Mouse (Mus musculus) 3T3-L1 (cell line): ENCODE results near the gene Tbce.
"Not testable (repeated sequence)": the region's sequence is repeated elsewhere in the genome, so short reads cannot be mapped to it uniquely, and the experiment has no call there.

Experiments used
- DNase-seq: peaks from one replicate; pipeline ENCODE4 v3.0.0-alpha.2; 2015; ENCODE audit warnings: low read depth, low spot score

Gene Tbce

DNA sequence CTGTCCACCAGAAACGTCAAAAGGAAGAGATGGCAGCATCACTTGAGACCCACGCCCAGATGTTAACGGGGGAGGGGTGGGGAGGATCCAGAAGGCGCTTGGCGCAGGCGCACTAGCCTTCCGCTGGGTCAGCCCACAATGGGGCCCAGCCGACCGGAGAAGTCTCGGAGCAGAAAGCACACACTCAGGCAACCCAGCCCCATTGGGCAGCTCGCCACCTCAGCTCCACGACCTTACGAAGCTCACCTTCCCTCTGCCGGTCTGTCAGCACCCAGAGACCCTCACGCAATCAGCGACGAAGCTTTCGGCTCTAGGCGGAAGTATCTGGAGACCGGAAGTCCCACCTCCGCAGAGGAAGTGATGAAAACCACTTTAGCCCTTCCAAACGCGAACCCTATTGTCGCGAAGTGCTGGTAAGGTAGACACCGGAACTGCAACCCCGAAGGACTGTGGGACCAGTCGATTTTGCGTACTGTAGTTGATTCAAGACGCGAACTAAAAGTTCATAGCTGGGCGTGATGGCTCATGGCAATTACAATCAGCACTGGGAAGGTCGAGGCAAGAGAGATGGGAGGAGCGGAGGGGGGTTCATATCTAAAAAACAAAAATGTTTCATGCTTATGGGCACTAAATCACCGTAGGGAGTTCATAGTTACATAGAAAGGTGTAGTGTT, at the start of gene Tbce:
TSS of gene Tbce (minus strand) at position 347 of the 674 bp plus-strand sequence.
- peak; percentile 92 for DNase-seq

GRCm38 (mm10) chr13:14088669-14089068, 49.2 kb upstream of the Tbce start:
- no peak for DNase-seq

GRCm38 (mm10) chr13:14075326-14075725, 35.9 kb upstream of the Tbce start:
- no peak for DNase-seq

DNA sequence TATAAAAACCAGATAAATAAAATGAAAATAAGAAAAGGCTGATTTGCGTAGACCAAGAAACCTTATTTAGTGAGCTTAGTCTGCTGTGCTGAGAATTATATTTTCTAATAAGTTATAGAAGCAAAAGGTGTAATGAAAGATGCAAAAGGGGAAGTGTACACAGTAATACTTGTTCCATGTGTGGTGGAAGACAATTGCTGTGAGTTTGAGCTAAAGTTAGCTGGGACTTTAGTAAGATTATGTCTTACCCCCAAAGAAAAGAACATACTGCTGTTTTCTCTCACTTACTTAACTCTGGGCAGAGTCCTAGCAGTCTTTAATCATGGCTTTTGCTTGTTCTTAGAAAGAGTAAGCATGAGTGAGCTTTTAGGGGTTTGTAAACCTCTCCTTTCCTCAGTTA, 34.9 kb upstream of the Tbce start:
- no peak for DNase-seq

DNA sequence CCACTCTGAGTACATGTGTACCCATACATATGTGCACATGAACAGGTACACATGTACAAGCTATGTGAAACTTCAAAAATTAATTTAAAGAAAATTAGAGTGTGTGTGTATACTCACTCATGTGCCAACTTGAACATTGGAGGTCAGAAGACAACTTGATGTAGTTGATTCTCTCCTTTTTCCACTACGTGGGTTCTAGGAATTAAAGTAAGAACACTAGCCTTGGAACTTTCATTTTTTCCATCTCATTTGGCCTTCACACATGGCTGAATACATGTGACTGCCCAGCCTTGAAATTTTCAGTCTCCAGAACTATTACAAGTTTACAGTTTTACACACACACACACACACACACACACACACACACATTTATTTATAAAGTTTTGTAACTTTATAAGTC, 29.9 kb upstream of the Tbce start:
- DNase-seq = no peak

DNA sequence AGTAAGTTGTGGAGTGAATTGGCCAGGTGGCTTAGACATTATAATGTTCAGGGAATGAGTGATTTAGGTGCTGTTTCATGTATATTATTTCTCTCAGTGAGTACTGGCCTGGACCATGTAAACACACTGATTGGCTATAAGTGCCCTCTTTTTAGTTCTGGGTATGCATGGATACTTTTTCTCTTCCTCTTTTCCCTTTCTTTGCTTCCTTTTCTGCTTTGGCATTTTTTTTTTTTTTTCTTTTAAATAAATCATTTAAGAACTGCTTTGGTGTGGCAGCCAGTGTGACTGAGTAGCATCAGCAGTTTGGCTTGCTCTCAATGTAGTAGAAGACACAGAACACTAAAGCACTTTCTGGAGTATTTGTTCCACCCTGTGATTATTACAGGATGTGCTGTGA, 28.6 kb upstream of the Tbce start:
- DNase-seq = no peak

DNA sequence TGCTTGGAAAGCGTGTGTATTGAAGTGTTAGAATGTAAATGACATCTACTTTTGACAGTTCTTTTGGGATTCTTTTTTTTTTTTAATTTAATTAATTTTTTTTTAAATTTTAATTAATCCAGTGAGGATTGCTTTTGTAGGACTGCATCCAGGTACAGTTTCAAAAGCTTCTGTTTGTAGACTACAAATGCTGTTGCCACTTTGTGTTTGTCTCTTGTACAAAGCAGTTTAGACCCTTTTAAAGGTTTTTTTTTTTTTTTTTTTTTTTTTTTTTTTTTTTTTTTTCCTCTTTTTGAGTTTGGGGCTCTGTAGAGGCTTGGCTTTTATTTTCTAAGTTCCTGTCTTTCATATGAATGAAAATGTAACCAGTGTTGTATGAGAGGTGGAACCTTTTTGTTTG, 26.3 kb upstream of the Tbce start:
- no peak for DNase-seq

DNA sequence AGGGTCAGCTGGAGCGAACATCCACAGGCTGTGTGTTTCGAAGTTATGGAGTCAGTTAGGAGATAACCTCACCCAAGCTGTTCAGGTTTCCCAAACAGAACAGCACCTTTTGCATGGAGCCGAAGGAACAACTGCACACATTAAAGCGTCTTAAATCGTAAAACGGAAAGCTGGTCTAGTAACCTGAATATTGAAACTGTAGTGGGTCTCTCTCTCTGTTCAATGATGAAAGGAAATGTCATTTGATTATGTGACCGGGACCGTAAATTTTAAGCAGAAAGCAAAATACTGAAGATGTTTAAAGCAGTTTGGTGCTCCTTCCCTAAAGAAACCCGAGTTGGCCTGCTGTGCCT, 25.6 kb upstream of the Tbce start:
- DNase-seq = peak; percentile 36

DNA sequence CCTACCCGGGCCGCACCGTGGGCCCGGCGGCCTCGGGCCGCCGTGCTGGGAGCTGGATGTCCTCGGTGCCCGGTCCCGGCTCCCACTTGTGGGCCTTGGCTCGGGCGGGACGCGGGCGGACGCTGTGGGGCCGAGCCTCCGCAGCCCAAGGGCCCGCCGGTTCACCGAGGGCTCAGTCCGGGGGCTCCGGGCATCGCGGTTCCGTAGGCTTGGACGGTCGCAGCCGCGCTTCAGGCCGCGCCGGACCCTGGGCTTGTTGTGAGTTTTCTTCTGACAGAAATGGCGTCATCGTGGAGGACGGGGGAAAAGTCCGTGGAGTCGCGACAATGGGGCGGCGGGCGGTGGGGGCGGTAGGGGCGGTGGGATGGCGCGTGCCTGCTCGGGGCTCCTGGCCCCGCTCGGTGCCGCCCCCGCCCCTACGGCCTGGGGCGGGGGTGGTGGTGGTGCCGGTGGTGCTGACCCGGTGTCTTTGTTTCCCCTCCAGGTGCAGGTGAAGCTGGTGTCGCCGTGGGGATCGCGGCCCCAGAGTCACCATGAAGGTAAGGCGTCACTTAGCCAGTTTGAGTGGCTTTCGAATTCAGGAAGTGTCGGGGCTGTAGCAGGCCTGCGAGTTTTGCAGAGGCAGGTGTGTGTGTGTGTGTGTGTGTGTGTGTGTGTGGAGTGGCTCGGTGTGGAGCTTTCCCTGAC, 25.0 kb upstream of the Tbce start:
- DNase-seq = no peak

DNA sequence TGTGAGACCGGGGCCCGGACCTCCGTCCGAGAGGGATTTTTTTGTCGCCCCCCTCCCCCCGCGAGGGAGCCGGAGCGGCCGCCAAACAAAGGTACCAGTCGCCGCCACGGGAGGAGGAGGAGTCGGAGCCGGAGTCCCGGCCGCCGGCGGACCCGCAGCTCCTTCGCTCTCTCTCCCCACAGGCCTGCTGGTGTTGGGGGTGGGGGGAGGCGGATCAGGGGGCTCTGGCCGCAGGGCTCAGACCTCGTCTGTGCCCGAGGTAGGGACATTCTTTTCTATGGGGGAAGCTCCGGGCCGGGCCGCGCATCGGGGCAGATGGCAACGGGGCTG, 24.5 kb upstream of the Tbce start:
- DNase-seq = no peak

DNA sequence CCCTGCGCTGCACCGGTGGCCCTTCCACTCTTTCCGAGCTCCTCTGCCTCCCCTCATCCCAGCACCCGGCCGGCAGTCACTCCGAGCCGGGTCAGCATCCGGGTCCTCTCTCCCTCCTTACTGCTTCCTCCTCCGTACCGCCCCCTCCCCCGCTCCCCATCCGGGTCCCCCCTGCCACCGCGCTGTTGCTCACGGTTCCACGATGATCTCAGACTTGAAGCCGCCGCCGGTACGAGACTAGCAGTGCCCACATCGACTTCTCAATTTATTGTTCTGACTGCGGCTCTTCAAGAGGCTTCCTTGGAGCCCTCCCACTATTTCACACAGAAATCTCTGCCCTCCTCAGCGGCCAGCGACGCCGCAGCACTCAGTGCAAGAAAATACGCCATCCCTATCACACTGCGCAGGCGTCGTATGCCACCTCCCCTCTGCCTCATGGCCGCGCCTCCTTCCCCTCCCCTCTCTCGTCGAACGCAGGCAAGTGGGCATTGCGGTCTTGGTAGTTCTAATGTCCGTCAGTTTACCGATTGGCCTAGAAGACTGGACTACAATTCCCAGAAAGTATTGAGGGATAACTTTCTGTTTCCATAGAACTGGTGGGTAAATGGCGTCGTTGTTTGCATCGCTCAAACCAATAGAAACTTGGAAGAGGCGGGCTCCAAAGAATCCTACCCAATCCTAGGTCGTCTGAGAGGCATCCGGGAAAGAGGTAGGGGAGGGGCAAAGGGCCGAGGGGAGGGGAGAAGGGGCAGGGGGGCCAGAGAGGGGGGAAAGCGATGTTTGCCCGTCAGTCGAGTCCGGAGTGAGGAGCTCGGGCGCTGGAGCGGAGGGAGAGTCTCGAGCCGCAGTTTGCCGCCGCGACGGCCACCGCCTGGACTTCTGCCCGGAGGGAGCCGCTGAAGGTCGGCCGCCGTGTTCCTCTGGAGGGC, 23.8 kb upstream of the Tbce start, which contains the start of the genes Arid4b and Ggps1:
TSS of gene Arid4b (plus strand) at position 220 of the 929 bp plus-strand sequence.
TSS of gene Ggps1 (minus strand) at position 476 of the 929 bp plus-strand sequence.
- peak; percentile 99 for DNase-seq

GRCm38 (mm10) chr13:14062209-14063012, 23.0 kb upstream of the Tbce start:
- peak; percentile 43 for DNase-seq

DNA sequence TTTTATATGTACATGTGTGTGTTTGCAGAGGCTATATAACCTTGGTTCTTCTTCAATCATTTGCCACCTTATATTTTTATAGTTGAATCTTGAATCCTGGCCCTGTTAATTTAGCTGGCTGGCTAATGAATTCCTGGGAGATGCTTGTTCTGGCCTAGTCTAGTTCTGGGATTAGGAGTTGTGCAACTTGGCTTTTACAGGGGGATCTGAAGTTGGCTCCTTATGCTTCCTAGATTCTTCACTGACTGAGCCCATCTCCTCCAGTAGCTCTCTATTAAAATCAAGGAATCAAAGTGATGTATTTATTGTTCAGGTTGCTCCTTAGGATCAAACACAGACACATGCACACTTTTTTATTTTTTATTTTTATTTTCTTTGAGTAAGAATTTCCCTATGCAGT, 20.1 kb upstream of the Tbce start:
- no peak for DNase-seq

DNA sequence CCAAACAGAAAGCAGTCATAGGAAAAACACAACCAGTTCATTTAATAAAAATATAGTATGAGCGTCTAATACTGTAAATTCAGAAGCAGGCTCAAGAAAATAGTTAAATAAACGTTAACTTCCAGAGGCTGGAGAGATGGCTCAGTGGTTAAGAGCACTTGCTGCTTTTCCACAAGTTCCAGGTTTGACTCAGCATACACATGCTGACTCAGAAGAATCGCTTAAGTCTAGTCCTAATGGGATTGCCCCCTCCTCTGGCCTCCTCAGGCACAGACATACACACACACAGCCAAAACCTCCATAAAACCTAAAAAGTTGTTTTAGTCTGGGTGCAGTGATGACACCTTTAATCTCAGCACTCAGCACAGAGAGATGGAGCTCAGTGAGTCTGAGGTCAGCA, 17.4 kb upstream of the Tbce start:
- DNase-seq = peak; percentile 35

DNA sequence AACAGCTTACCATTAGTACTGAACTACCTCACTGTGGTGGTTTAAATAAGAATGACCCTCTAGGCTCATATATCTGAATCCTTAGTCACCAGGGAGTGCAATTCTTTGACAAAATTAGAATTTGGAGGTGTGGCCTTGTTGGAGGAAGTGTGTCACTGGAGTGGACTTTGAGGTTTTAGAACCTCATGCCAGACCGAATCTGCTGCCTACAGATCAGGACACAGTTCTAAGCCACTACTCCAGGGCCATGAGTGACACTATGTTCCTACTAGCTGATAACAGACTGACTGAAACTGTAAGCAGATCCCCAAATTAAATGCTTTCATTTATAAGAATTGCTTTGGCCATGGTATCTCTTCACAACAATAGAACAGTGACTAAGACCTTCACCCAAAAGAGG, 10.4 kb upstream of the Tbce start:
- DNase-seq = peak; percentile 20

- DNase-seq = no peak
These were observed 5.1 kb upstream of the Tbce start for GRCm38 (mm10) chr13:14044521-14044920.

DNA sequence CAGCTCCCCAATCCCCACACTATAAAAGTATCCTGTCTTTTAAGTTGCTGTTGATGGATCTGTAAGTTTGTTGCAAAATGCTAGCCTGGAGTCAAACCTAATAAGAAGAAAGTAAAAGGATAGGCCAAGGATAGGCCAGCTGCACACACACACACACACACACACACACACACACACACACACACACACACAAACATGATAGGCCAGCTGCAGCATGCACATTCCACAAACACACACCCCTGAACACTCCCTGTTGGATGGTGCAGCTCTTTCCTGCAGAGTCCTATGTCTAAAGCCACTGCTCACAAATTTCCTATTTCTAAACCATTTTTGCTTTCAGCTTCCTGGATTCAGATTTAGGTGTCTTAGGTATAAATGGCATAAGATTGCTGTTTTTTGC, 4.4 kb upstream of the Tbce start:
- no peak for DNase-seq

- DNase-seq = peak; percentile 89
These were observed 748 bp upstream of the Tbce start for GRCm38 (mm10) chr13:14040186-14040585.

DNA sequence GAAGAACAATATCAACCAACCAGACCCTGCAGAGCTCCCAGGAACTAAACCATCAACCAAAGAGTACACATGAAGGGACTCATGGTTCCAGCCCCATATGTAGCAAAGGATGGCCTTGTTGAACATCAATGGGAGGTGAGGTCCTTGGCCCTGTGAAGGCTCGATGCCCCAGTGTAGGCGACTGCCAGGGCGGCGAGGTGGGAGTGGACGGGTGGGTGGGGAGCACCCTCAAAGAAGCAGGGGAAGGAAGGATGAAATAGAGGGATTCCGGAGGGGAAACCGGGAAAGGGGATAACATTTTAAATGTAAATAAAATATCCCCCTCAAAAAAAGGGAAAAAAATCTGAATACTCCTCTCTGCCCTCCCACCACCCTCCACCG, 537 bp downstream of the Tbce start:
- DNase-seq = peak; percentile 39

- DNase-seq = peak; percentile 38
These were observed 3.4 kb downstream of the Tbce start for GRCm38 (mm10) chr13:14035875-14036630.

- DNase-seq = not testable (repeated sequence)
These were observed 4.1 kb downstream of the Tbce start for GRCm38 (mm10) chr13:14035352-14035751.
